8 mouse cellular contexts compared by ENCODE assay signal in genomic region chr16:10976202-10976631, GRCm38 (mm10).
DNase-seq lines count a peak whose midpoint lies in the region; ATAC-seq lines count a peak whose summit lies in the region.

No protein-coding gene starts in this region.

- peak overlapping the region; percentile 34 to 53; a peak in 3 of 4 replicates for H3K27ac ChIP-seq in heart, embryonic 14.5 days (replicated peaks in 1 of 2; ENCODE audit: control insufficient read depth in 1 of 2, insufficient read depth in 1 of 2, low read depth in 2 of 2, low read length in 2 of 2)
- H3K27ac ChIP-seq in liver, embryonic 15.5 days (replicated peaks), result peak overlapping the region; percentile 77
- H3K27ac ChIP-seq in hindbrain, embryonic 11.5 days (ENCODE audit: low read depth, low read length), result no peak overlapping the region

- H3K4me3 ChIP-seq in heart, embryonic 14.5 days (ENCODE audit: control insufficient read depth in 1 of 2, insufficient read depth in 1 of 2, low read depth in 1 of 2, low read length in 2 of 2), result no peak overlapping the region
- H3K4me3 ChIP-seq in liver, embryonic 15.5 days (replicated peaks), result no peak overlapping the region
- H3K4me3 ChIP-seq in hindbrain, embryonic 11.5 days (ENCODE audit: low read depth, low read length), result no peak overlapping the region

- no peaks in the 10 kb centered on the region for H3K27me3 ChIP-seq in heart, embryonic 14.5 days (ENCODE audit: control insufficient read depth, insufficient read depth, low read length)
- no peaks in the 10 kb centered on the region for H3K27me3 ChIP-seq in liver, embryonic 15.5 days
- H3K27me3 ChIP-seq in hindbrain, embryonic 11.5 days (ENCODE audit: control insufficient read depth, insufficient read depth, low read length), result no peaks in the 10 kb centered on the region

- peak; percentile 25 for DNase-seq in urinary bladder, postnatal 14 days (ENCODE audit: low spot score)
- DNase-seq in urinary bladder, postnatal 10 days (ENCODE audit: low spot score), result no peak
- DNase-seq in thymus, postnatal 10 days (ENCODE audit: low spot score in 2 of 2), result no peak
- DNase-seq in hindbrain, embryonic 11.5 days (ENCODE audit: low spot score), result no peak
- DNase-seq in left cerebral cortex, adult 11 months (ENCODE audit: low spot score), result no peak
- DNase-seq in MN1 (ENCODE audit: low spot score), result no peak

- no peak overlapping the region for H3K4me2 ChIP-seq in heart, embryonic 14.5 days (ENCODE audit: low read length)
- peak overlapping the region; percentile 7; the same call in 1 of the 2 replicates for H3K4me2 ChIP-seq in liver, embryonic 15.5 days
- H3K4me2 ChIP-seq in hindbrain, embryonic 11.5 days (replicated peaks; ENCODE audit: low read depth, low read length), result no peak overlapping the region

- ATAC-seq in heart, embryonic 14.5 days (ENCODE audit: insufficient number of reproducible peaks, insufficient read depth, low FRiP score, low read depth), result no peak
- peak; percentile 36 for ATAC-seq in liver, embryonic 15.5 days (ENCODE audit: insufficient read depth)
- ATAC-seq in hindbrain, embryonic 11.5 days (ENCODE audit: low FRiP score), result no peak

- H3K4me1 ChIP-seq in heart, embryonic 14.5 days (ENCODE audit: control insufficient read depth in 2 of 2, insufficient read depth in 2 of 2, low read length in 2 of 2), result peaks cover 17 to 34% of the 10 kb centered on the region in 2 experiments
- peaks cover 77% of the 10 kb centered on the region for H3K4me1 ChIP-seq in liver, embryonic 15.5 days (replicated peaks)
- H3K4me1 ChIP-seq in hindbrain, embryonic 11.5 days (replicated peaks; ENCODE audit: control insufficient read depth, insufficient read depth, low read length), result peaks cover 2% of the 10 kb centered on the region; the same call in 1 of the 2 replicates

- H3K9me3 ChIP-seq in heart, embryonic 14.5 days (ENCODE audit: control insufficient read depth, low read length), result no peaks in the 10 kb centered on the region
- no peaks in the 10 kb centered on the region for H3K9me3 ChIP-seq in liver, embryonic 15.5 days (replicated peaks)
- no peaks in the 10 kb centered on the region for H3K9me3 ChIP-seq in hindbrain, embryonic 11.5 days (ENCODE audit: control insufficient read depth, low read length)

- H3K9ac ChIP-seq in heart, embryonic 14.5 days (ENCODE audit: low read length), result peak overlapping the region; percentile 13; the same call in 1 of the 2 replicates
- H3K9ac ChIP-seq in liver, embryonic 15.5 days, result no peak overlapping the region
- H3K9ac ChIP-seq in hindbrain, embryonic 11.5 days (ENCODE audit: low read depth, low read length), result no peak overlapping the region

- WGBS in heart, embryonic 14.5 days, result 36% methylated on average over 11 of the region's 11 CpGs
- 40% methylated on average over 11 of the region's 11 CpGs for WGBS in liver, embryonic 15.5 days (ENCODE audit: insufficient replicate concordance)
- 48% methylated on average over 11 of the region's 11 CpGs for WGBS in hindbrain, embryonic 11.5 days

- peaks cover 6% of the 10 kb centered on the region; the same call in 1 of the 2 replicates for H3K36me3 ChIP-seq in heart, embryonic 14.5 days (ENCODE audit: control insufficient read depth, insufficient read depth, low read length)
- H3K36me3 ChIP-seq in liver, embryonic 15.5 days (replicated peaks), result no peaks in the 10 kb centered on the region
- H3K36me3 ChIP-seq in hindbrain, embryonic 11.5 days (ENCODE audit: control insufficient read depth, insufficient read depth, low read length), result no peaks in the 10 kb centered on the region
